Mouse (Mus musculus): ENCODE measurements at regions not wholly inside any gene's neighbourhood (a gene's known extent, or its start where the extent isn't known, plus 50 kb on each side); places are given as distances from the start of the nearest gene placed in this dataset.

DNA sequence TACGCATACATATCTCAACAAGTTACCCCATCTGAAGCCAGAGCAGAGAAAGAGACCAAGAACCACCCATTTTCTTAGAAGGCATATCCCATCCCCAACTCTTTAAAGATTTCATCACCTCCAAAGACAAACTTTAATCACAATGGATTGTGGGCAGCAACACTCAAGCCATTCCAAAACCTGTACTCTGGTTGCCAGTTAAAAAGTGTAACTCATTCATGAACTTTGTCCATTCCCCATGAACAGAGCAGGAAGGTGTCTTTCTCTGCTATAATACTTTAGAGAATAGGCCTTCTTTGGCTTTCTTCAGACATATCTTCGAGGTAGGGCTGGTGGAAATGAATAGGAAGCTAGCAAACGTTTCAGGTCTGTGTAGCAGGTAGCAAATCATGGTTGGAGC lies 160.4 kb downstream of the Fzd1 start:
- no peak for DNase-seq (ENCODE audit: low spot score in 2 of 2)

DNA sequence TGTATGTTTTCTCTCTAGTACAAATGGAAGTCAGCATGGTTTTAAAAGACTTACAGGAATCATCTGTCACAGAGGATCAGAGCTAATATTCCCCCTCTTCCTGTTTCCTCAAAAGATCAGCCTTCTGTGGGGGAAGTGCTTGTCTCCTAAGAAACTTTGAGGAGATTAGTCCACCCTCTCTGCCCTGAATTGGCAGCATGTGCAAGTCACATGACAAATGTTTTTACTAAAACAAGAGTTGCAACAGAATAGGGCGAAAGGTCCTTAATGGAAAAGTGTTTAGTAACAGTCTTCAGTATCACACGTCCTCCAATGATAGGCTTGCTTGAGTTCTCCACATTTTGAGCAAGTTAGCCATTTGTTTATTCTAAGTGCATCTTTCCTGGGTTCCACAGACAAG lies 162.8 kb downstream of the Fzd1 start:
- no peak for DNase-seq (ENCODE audit: low spot score in 2 of 2)

DNA sequence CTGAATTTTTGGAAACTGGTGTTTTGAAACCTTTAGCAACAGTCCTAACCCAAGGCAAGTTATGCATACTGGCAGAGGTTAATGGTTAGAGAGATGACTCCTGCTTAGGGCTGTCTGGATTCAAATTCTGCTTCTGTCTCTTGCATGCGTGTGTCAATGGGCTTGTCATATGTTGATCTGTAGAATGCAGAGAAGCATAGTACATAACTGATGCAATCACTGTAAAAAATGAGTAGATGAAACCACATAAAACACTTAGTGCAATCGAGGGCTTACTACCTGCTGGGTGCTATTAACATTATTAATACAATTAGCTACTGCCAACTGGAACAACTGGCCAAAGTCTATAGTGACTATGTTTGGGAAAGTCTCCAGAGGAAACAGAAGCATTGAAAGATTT lies 163.3 kb downstream of the Fzd1 start:
- DNase-seq (ENCODE audit: low spot score in 2 of 2) = no peak

DNA sequence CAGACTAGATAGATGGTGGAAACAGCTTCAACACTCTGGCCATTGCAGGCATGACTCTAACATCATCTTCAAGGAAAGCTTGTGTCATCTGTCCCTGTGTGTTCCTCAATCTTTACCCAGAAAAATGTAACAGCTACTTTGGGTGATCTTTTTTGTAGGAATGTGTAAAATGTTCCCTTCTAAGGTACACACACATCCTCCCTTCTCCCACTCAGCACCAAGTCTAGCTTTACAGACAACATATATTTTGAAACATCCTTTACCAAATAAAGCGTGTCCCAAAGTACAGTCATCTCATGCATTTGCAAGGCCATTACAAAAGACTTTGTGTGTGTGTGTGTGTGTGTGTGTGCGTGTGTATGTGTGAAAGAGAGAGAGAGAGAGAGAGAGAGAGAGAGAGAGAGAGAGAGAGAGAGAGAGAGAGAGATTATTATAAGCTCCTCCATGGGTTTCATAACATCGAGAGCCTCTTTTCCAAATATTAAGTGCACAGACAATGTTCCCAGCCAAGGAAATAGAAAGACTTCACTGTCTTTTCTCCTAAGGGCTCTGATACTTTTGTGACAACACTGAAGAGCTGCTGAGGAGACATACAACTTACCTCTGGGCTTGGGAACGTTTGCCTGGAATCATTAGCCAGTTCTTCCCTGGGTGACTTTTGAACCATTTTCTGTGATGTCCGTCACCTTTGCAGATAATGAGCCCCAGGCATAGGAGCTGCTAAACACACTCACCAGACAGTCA lies 164.0 kb downstream of the Fzd1 start:
- DNase-seq (ENCODE audit: low spot score in 2 of 2) = peak in 1 of 2 experiments; percentile 10

DNA sequence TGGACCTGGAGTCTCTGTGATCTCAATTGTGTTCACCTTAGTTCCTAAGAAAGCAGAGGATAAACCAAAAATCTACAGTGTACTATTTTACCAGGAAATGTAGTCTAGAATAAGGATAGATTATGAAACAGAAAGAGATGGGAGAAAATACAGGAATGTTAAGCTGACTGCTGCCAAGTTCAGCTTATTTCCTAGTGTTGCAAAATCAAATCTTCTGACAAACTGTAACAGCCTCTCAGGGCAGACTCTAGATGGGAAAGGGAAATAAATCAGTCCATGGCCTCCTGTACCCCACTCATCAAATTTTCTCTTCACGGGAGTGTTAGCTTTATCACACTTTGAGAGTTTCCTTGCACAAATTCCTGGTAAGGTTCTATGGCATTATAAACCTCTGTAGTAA lies 166.1 kb downstream of the Fzd1 start:
- DNase-seq (ENCODE audit: low spot score in 2 of 2) = no peak

DNA sequence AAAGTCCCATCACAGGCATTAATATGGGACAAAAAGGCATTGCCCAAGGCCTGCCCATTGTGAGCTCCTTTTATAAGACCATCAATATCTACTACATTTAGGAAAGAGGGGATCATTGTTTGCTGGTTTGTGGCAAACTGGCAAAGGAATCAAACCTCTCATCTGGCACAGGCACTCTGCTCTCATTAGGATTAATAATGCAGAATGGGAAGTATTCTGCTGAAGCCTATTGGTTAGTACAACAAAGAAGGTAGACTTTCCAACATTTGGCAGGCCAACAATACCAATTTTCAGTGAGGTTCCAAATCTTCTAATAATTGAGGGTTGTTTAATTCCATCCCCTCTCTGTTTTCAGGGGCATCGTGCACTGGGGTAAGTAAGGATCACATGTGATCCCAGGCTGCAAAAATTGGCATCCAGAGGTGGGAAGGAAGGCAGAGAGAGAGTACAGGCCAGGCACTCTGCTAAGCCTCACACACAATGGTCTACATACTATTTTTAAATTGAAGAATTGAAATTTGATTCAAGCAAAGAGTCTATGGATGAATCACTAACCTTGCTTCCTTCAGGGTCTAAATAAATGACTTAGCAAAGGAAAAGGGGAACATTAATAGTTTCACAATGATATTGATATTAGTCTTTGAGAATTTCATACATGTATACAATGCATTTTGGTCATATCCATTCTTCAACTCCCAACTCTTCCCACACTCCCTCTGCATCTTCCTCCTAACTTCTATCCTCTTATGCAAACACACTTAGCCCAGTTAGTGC lies 174.9 kb downstream of the Fzd1 start:
- DNase-seq (ENCODE audit: low spot score in 2 of 2) = no peak

DNA sequence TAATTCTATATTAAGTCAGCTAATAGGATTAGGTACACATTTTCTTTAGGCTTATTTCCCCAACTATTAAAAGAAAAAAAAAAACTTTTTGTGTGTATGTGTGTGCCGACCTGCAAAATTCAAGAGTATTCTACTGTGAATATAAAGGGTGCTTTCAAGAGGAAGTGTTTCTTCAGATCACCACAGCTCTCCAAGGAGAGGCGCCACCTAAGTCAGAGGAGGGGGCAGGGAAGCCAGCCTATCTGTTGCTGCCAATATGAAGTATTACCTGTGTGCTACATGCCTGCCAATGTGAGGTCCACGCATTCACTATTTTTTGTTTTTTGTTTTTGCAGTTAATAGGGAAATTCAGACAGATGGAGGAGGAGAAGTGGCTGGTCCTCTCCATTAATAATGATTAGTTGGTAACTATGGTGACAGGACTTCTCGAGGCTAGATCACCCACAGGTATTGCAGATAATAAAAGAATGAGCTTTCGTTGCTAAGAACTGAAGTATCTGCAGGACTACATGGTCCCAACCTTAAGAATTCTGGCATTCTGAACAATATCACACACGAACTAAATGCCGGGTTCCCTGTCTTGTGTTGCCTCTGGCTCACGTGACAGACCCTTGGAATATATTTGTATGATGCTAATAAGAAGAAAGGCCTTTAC lies 177.5 kb downstream of the Fzd1 start:
- no peak for DNase-seq (ENCODE audit: low spot score in 2 of 2)

DNA sequence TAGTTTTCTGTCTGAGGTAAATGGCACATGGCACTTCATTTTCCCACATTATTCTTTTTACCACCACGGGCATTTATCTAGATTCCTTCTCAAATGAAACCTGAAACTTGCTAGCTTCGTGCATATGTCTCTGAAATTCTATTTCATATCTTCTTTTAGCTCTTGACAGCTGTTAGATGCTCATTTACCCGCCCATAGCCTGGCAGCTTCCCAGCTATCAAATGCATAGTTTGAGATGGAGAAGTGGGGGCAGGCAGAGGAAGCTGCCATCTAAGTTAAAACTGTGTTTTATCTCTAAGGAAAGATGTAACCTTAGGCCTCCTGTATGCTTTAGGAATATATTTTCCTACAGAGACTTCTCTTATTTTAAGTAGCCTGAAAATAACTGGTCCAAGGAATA lies 179.0 kb downstream of the Fzd1 start:
- DNase-seq (ENCODE audit: low spot score in 2 of 2) = peak; percentile 73 to 88

DNA sequence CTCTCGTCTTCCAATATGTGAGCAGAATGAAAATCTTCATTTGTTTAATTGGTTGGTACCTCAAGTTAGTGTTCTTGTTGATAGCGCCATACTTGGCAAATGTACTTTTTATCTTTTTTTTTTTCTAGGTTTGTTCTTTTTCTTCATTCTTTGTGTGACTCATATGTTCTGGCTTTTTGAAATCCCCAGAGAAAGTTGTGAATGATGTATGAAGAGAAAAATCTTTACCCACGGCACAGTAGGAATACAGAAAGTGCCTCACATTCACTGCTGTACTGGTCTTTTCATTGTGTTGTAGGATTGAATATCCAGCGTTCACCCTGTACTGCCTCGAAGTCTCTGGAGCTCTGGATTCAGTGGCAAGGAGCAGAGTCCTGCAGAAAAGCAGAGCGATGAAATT lies 180.7 kb downstream of the Fzd1 start:
- no peak for DNase-seq (ENCODE audit: low spot score in 2 of 2)

DNA sequence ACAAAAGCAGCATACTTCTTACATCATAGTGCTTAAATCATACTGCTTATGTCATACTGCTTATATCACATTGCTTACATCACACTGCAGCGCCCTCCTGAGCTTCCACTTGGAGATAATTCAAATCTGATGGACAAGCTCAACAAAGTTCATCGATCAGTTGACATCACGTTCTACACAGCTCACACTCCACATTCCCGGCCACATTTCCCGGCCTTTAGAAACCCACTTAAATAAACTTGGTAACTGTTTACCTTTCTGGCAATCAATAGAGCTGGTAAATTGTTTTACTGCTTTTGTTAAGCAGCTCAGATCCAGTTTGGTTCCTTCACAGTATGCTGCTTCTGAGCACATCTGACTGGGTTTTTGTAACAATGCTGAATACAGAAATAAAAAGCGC lies 194.0 kb downstream of the Fzd1 start:
- no peak for DNase-seq (ENCODE audit: low spot score in 2 of 2)

DNA sequence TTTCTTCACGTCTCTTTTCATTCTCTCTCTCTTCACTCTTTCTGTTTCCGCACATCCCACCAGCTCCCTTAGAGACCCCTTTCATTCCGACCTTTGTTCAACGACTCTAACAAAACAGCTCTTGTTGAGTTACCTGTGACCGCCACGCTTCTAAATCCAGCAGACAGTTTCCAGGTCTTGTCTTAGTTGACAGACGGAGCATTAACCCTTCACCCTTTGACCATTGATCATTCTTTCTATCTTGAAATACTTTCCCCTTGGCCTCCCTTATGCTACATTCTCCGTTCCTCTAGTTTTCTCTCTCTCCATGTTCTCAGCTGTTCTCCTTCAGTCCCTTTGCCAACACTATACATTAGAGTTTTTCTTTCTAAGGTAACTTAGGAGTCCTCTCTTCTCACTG lies 196.2 kb downstream of the Fzd1 start:
- DNase-seq (ENCODE audit: low spot score in 2 of 2) = no peak

DNA sequence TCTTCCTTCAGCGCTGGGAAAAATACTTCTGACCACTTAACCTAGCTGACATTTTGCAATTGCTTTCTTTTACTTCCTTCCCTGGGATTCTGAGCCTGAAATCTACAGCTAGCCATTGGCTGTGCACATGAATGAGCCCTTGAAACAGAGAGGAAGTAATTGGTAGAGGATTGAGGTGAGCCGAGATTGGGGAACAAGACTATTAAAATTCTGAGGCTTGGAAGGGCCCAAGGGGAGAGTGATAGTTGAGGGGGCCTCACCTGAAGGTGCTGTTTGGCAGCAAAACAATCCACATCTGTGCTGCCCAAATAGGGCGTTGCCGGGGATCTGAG lies 196.7 kb downstream of the Fzd1 start:
- DNase-seq (ENCODE audit: low spot score in 2 of 2) = no peak

DNA sequence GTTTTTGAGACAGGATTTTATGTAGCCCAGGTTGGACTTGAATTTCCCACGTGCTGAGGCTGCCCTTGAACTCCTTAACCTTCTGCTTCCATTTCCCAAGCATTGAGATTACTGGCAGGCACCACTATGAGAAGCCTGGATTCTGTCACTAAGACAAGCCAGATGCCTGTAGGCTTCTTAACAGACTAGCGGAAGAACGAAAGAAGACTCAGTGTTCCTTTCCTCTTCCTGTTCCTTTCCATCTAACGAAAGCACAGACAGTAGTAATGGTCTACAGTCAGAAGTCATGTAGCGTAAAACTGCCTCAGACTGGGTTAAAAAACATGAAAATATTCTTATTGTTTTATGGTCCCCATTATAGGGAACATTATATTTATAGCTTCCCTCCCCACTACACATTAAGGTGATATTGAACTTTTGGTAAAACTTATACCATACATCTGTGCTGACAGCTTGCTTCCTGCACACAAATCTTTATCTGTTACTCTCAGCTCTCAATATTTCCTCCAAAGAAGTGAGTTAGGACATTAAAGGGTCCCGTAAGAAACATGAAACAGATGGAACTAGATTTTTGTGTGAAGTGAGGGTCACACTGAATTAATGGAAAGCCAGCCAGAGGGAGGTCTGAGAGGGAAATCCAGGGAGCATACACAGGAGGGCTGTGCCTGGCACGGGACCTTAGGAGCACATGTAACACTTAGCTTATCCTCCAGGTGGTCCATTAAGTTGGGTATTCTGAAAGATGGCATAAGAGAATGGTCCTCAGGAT lies 197.3 kb downstream of the Fzd1 start:
- DNase-seq (ENCODE audit: low spot score in 2 of 2) = no peak

DNA sequence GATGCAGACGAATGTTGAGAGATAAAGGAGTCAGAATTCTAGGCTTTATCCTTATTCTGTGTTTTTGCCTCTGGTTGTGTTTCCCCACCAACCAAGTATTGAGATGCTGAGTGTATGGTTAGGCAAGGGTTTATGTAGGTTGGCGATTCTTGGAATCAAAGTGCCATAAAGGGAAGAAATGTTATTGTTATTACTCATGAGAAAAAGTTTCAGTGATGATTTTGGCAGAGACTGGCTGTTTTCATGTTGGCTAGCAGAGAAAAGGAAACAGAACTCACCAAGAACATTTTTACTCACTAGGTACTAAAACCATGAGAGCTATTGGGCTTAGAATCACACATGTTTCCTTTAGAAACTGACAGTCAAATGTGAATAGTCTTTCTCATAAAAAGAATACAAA lies 202.9 kb downstream of the Fzd1 start:
- no peak for DNase-seq (ENCODE audit: low spot score in 2 of 2)

DNA sequence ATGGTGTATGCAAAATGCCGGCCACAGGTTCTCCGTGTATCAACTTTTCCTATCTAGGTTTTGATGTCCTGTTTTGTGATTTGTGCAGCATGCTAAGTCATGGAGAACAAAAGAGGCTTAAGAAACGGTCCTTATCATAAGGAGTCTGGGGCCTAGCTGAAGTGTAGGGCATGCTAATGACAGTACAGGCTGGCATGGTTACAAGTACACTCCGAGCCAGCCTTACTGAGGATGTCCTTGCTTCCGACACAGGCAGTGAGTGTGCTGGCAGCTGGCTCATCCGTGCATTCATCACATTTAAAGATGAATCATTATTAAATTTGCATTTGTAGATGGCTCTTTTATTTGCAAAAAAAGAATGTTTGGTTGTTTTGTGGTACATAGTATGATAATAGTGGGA lies 219.3 kb downstream of the Fzd1 start:
- DNase-seq (ENCODE audit: low spot score in 2 of 2) = no peak

DNA sequence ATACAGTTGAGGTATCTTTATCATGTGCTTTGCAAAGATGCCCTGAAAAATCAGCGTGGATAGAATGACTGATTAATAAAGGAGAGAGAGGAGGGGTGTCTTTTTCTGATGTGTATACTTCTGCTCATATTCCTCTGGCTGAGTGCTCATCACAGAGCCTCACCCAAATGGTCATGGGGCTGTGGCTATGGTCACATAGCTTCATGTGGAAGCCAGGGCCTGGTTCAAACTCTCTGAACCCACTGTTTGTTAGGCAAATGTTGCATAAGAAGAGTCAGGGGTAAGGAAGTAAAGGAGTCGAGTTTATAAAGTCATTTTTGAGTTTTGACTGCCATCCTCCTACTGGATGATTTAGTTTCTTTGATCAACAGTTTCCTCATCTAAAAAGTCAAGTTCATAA lies 221.0 kb downstream of the Fzd1 start:
- no peak for DNase-seq (ENCODE audit: low spot score in 2 of 2)

DNA sequence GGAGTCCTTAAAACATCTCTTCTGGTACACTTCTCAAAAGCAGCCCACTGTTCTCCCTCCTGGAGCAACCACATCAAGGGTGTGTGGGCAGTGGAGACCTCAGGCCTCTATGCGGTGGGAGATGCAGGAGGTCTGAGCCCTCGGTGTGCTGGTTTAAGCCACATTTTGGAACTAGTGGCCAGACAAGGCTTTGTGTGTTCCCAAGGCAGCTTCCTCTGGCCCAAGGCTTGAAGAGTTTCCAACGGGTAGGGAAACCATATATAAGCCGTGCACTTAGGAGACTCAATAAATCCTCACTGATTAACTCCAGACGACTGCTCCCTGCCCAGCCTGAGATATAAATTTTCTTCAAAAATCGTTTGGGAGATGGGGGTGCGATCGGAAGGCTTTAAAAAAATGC lies 221.9 kb downstream of the Fzd1 start:
- DNase-seq (ENCODE audit: low spot score in 2 of 2) = no peak

DNA sequence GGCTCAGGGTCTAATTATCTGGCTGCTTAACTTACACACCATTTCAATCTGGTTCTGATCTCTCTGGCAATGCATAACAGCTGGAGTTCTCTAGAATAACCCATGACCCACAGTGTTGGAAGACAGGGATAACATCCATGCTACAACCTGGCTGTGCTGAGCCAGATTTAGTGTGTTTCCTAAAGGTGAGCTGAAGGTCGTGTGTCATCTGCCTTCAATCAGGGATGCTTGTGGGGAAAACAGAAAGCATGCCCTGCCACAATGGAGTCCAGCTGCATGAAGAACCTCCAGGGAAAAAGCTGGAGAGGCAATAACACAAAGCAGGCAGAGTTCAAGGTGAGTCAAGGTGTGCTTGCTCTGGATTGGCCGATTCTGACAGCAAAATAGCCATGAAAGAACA lies 223.3 kb downstream of the Fzd1 start:
- no peak for DNase-seq (ENCODE audit: low spot score in 2 of 2)

DNA sequence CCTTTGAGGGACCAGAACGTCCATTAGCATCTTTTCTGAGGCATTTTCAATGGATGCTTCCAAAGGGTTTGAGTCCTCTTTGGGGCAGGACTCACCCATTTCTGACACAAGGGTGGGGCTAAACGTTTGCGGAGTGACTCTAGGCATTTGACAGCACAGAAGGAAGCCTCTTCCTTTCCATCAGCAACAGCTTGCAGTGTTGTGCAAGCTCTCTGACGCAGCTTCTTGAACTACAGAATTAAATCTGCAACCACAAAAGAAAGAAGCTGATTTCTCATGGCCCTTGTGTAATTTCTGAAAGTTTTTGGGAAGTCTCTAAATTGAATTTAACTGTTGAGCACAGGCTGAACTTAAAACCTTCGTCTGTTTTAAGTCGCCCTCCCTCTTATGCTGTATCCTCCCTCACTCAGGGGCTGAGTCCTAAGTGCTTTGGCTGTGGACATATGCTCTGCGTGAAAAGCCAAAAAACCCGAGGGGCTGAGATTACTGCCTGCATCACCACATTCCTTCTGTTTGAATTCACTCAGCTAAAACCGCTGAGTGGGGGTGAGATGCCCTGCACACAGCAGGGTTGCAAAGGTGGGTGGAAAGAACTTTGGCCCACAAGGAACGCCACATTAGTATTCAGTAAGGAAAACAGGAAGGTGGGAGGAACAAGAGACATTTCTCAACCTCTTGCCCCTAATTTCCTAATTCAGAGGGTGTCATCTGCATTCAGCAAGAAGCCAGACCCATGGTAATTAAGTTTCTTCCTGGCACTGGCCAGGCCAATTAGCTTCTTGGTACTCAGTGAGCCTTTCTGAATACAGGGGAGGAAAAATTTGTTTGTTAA lies 227.4 kb downstream of the Fzd1 start:
- peak in 1 of 2 experiments; percentile 8 for DNase-seq (ENCODE audit: low spot score in 2 of 2)

DNA sequence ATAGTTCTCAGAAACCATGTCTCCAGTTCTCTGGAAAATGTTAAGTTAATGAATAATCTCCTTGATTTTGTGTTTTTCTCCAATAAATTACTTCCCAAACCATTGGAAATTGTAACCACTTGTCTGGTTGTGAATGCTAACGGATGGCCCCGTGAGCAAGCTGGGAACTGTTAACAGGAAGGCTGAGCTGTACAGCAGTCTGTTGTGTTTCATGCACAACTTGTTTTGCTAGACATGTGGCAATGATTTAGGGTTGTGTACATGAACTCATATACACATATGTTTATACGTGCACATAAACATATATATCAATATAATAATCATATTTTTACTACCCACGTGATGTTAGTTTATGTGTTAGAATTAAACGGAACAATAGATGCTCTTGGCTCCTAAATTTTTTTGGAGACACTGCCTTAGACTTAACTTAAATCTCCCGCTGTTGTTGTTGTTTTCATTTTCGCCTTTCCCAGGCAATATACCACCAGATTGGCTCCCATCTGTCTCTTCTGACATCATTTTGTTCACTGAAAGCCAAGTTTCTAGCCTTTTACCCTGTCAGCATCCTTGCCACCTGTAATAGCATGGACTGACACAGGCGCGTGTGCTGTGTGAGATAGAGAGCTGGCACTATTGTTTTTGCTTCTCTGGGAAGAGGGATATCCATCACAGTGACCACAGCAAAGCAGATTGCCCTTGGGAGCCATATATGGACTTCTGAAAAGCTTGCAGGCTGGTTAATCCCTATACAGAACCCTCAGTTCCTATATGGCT lies 231.6 kb downstream of the Fzd1 start:
- DNase-seq (ENCODE audit: low spot score in 2 of 2) = no peak

DNA sequence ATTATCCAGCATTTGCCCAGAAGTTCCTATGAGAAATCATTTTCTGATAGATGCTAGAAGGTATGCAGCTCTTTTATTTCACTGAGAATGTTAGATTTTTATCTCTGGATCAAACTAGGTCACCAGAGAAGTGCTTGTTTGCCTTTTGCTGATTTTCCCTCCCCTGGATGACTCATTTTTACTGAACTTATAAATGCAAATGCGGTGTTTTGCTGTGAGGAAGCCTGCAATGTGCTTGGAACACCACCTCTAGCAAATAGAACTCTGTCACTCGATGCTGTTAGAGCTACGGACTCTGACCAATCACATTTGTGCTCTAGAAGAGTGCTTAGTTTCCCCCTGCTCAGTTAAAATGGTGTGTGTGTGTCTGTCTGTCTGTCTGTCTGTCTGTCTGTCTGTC lies 257.2 kb downstream of the Fzd1 start:
- no peak for DNase-seq (ENCODE audit: low spot score in 2 of 2)
